Comparison of ENCODE assay signal across 19 mouse cellular contexts in the genomic region with DNA sequence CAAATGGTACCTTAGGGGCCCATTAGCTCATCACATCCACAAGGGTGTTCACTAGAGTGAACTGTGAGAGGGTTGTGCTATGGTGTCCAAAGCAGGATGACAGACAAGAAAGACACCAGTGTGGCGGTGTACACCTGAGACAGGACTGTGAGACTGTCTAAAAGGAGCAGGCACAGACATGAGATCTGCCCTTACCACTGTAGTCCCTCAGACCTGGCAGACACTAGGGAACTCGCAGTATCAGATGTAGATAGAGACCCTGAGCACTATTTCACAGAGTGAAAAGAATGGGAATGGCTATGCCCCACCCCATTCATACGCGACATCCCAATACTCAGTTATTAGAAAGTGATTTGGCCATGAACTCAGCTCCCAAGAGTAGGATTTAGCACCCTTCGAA. TPM values are rescaled to one million over a fixed set of nuclear protein-coding genes. Genes with fewer than 3 reads are reported as not detected.
DNase-seq lines count a peak whose midpoint lies in the region; ATAC-seq and TF ChIP-seq lines count a peak whose summit lies in the region.
"Had no signal": no experiment of that assay in that cellular context is flagged by ENCODE, and none has a peak within 500 bp of the region (broad histone marks: within the 10 kb centered on the region; RNA-seq: fewer than 3 reads in every experiment).

No protein-coding gene starts in this region.

- H3K4me3 ChIP-seq in hindbrain, embryonic 15.5 days = no peak overlapping the region
- H3K4me3 ChIP-seq in hindbrain, embryonic 14.5 days (replicated peaks; ENCODE audit: low read length) = no peak overlapping the region
- H3K4me3 ChIP-seq in E14TG2a.4 (replicated peaks; ENCODE audit: low read length) = peak overlapping the region; percentile 42
- H3K4me3 ChIP-seq in ES-Bruce4 (ENCODE audit: low read depth, low read length) = peak overlapping the region; percentile 5
- no peak overlapping the region for H3K4me3 ChIP-seq in neural tube, embryonic 15.5 days (replicated peaks)
- H3K4me3 ChIP-seq: embryonic facial prominence, embryonic 13.5 days; heart, adult 2 months; heart, embryonic 12.5 days; hindbrain, embryonic 10.5 days; intestine, embryonic 15.5 days had no signal

- TF ChIP-seq CTCF in E14TG2a.4 (conservative IDR thresholded peaks at IDR 0.05; ENCODE audit: low read length) (no peak), ES-Bruce4 (IDR thresholded peaks at IDR 0.05; ENCODE audit: low read depth, low read length) (no peak)

- no peaks in the 10 kb centered on the region for H3K27me3 ChIP-seq in hindbrain, embryonic 15.5 days
- H3K27me3 ChIP-seq in hindbrain, embryonic 14.5 days (ENCODE audit: control insufficient read depth, insufficient read depth, low read length) = no peaks in the 10 kb centered on the region
- H3K27me3 ChIP-seq in E14TG2a.4 (ENCODE audit: insufficient read depth, low read length) = no peaks in the 10 kb centered on the region
- no peaks in the 10 kb centered on the region for H3K27me3 ChIP-seq in ES-Bruce4 (ENCODE audit: control insufficient read depth, insufficient read depth, low read length, poor library complexity, severe bottlenecking)
- H3K27me3 ChIP-seq in neural tube, embryonic 15.5 days (replicated peaks) = no peaks in the 10 kb centered on the region
- H3K27me3 ChIP-seq: embryonic facial prominence, embryonic 13.5 days; heart, embryonic 12.5 days; intestine, embryonic 15.5 days; Patski had no signal

- no peaks in the 10 kb centered on the region for H3K9me3 ChIP-seq in hindbrain, embryonic 15.5 days
- no peaks in the 10 kb centered on the region for H3K9me3 ChIP-seq in hindbrain, embryonic 14.5 days (ENCODE audit: control insufficient read depth, low read length)
- H3K9me3 ChIP-seq in E14TG2a.4 (ENCODE audit: low read length) (no peaks in the 10 kb centered on the region), ES-Bruce4 (replicated peaks; ENCODE audit: control insufficient read depth, insufficient read depth, low read length, poor library complexity, severe bottlenecking) (no peaks in the 10 kb centered on the region)
- H3K9me3 ChIP-seq in neural tube, embryonic 15.5 days (replicated peaks) = no peaks in the 10 kb centered on the region
- H3K9me3 ChIP-seq: embryonic facial prominence, embryonic 13.5 days; heart, embryonic 12.5 days; hindbrain, embryonic 10.5 days; intestine, embryonic 15.5 days had no signal

- H3K4me2 ChIP-seq in hindbrain, embryonic 15.5 days = no peak overlapping the region
- H3K4me2 ChIP-seq in hindbrain, embryonic 14.5 days (replicated peaks) = no peak overlapping the region
- no peak overlapping the region for H3K4me2 ChIP-seq in neural tube, embryonic 15.5 days
- H3K4me2 ChIP-seq: embryonic facial prominence, embryonic 13.5 days; heart, embryonic 12.5 days; intestine, embryonic 15.5 days had no signal

- no peak for DNase-seq in hindbrain, embryonic 14.5 days (ENCODE audit: low spot score)
- DNase-seq in left cerebral cortex, postnatal 14 days (ENCODE audit: low spot score in 2 of 2) = no peak
- DNase-seq: adrenal gland, postnatal 14 days; cerebellum, adult 11-12 months; cerebellum, adult 9-10 months; cerebellum, postnatal 25 days; gastrocnemius, postnatal 10 days; heart, adult 2 months had no signal

- no peaks in the 10 kb centered on the region for H3K36me3 ChIP-seq in hindbrain, embryonic 15.5 days
- H3K36me3 ChIP-seq in hindbrain, embryonic 14.5 days (replicated peaks; ENCODE audit: control insufficient read depth, insufficient read depth) = no peaks in the 10 kb centered on the region
- H3K36me3 ChIP-seq in E14TG2a.4 (ENCODE audit: insufficient read depth, low read length) (no peaks in the 10 kb centered on the region), ES-Bruce4 (ENCODE audit: control insufficient read depth, insufficient read depth, low read length, poor library complexity, severe bottlenecking) (no peaks in the 10 kb centered on the region)
- H3K36me3 ChIP-seq in neural tube, embryonic 15.5 days = no peaks in the 10 kb centered on the region
- H3K36me3 ChIP-seq: embryonic facial prominence, embryonic 13.5 days; heart, embryonic 12.5 days; hindbrain, embryonic 10.5 days; intestine, embryonic 15.5 days had no signal

- H3K9ac ChIP-seq in hindbrain, embryonic 15.5 days = no peak overlapping the region
- H3K9ac ChIP-seq in hindbrain, embryonic 14.5 days = no peak overlapping the region
- peak overlapping the region; percentile 6 for H3K9ac ChIP-seq in ES-Bruce4 (ENCODE audit: low read depth, poor library complexity, severe bottlenecking)
- H3K9ac ChIP-seq in neural tube, embryonic 15.5 days (replicated peaks) = no peak overlapping the region
- H3K9ac ChIP-seq: embryonic facial prominence, embryonic 13.5 days; heart, embryonic 12.5 days; intestine, embryonic 15.5 days had no signal

- WGBS in hindbrain, embryonic 15.5 days = 93% methylated on average over 5 of the region's 5 CpGs
- 91% methylated on average over 5 of the region's 5 CpGs for WGBS in hindbrain, embryonic 14.5 days
- WGBS in neural tube, embryonic 15.5 days = 91% methylated on average over 5 of the region's 5 CpGs

- peak; percentile 54; the same call in 1 of the 2 replicates for ATAC-seq in hindbrain, embryonic 15.5 days (ENCODE audit: low FRiP score, low read depth)
- ATAC-seq in hindbrain, embryonic 14.5 days (ENCODE audit: low FRiP score) = no peak
- ATAC-seq in neural tube, embryonic 15.5 days (ENCODE audit: low FRiP score) = 0 out of 2 replicates have a peak, but pooled peaks have one; percentile 16
- ATAC-seq: activated CD4-positive, CD25-positive, alpha-beta regulatory T cell, adult 4 months; forebrain, embryonic 14.5 days; intestine, embryonic 15.5 days; Patski had no signal

- no peak for TF ChIP-seq POLR2A in ES-Bruce4 (IDR thresholded peaks at IDR 0.05; ENCODE audit: insufficient read depth, low read length)

- intact Hi-C loops in left cerebral cortex, postnatal 14 days (cut with DNase I) = no loop called here

- no peak for TF ChIP-seq EP300 in ES-Bruce4 (IDR thresholded peaks at IDR 0.05; ENCODE audit: insufficient read depth, low read depth, low read length)

- peaks cover 4% of the 10 kb centered on the region; the same call in 1 of the 2 replicates for H3K4me1 ChIP-seq in hindbrain, embryonic 15.5 days (replicated peaks)
- no peaks in the 10 kb centered on the region for H3K4me1 ChIP-seq in hindbrain, embryonic 14.5 days (replicated peaks; ENCODE audit: control insufficient read depth, insufficient read depth, low read length)
- peaks cover 89% of the 10 kb centered on the region for H3K4me1 ChIP-seq in E14TG2a.4 (replicated peaks; ENCODE audit: low read depth, low read length)
- H3K4me1 ChIP-seq in ES-Bruce4 (ENCODE audit: control insufficient read depth, insufficient read depth, low read length) = peaks cover 1% of the 10 kb centered on the region
- peaks cover 6% of the 10 kb centered on the region; the same call in 1 of the 2 replicates for H3K4me1 ChIP-seq in neural tube, embryonic 15.5 days
- H3K4me1 ChIP-seq: intestine, embryonic 15.5 days had no signal

- no peak overlapping the region for H3K27ac ChIP-seq in hindbrain, embryonic 15.5 days (replicated peaks)
- H3K27ac ChIP-seq in hindbrain, embryonic 14.5 days = no peak overlapping the region
- peak overlapping the region; percentile 74 for H3K27ac ChIP-seq in ES-Bruce4 (ENCODE audit: insufficient read depth, low read length)
- H3K27ac ChIP-seq in neural tube, embryonic 15.5 days (replicated peaks) = no peak overlapping the region
- H3K27ac ChIP-seq: embryonic facial prominence, embryonic 13.5 days; heart, adult 2 months; hindbrain, embryonic 10.5 days; intestine, embryonic 15.5 days had no signal

RNA-seq across cellular contexts. Expression of a gene that starts 9.1 kb away (rescaled TPM):
- 15.7 and 16.2 TPM in 2 replicates for polyA plus RNA-seq in hindbrain, embryonic 15.5 days (2015; fragmentation: Nextera tagmentation; extraction: Ambion mirVana)
- 12.2 and 16.7 TPM in 2 replicates for polyA plus RNA-seq in hindbrain, embryonic 14.5 days (2014; fragmentation: Nextera tagmentation; extraction: Ambion mirVana)
- 95.7 and 98.7 TPM in 2 replicates for polyA plus RNA-seq in ES-Bruce4 (2011; ENCODE audit: insufficient read depth, insufficient read length, low read depth, missing spikeins)
- 16.0 and 17.1 TPM in 2 replicates for polyA plus RNA-seq in neural tube, embryonic 15.5 days (2015; fragmentation: Nextera tagmentation; extraction: Ambion mirVana)
- total RNA-seq in left cerebral cortex, postnatal 14 days (2021) = 10 to 100 TPM; 15.0 to 16.0 TPM

RNA-seq across cellular contexts. Expression of a gene that starts 53.8 kb away (rescaled TPM):
- polyA plus RNA-seq in hindbrain, embryonic 15.5 days (2015; fragmentation: Nextera tagmentation; extraction: Ambion mirVana) = 15.6 and 16.0 TPM in 2 replicates
- polyA plus RNA-seq in hindbrain, embryonic 14.5 days (2014; fragmentation: Nextera tagmentation; extraction: Ambion mirVana) = 18.3 and 19.5 TPM in 2 replicates
- polyA plus RNA-seq in ES-Bruce4 (2011; ENCODE audit: insufficient read depth, insufficient read length, low read depth, missing spikeins) = 13.6 and 15.9 TPM in 2 replicates
- 13.3 and 16.5 TPM in 2 replicates for polyA plus RNA-seq in neural tube, embryonic 15.5 days (2015; fragmentation: Nextera tagmentation; extraction: Ambion mirVana)
- total RNA-seq in left cerebral cortex, postnatal 14 days (2021) = 10 to 100 TPM; 21.4 to 22.7 TPM

RNA-seq across cellular contexts. Expression of a gene that starts 53.8 kb away (rescaled TPM):
- polyA plus RNA-seq in hindbrain, embryonic 15.5 days (2015; fragmentation: Nextera tagmentation; extraction: Ambion mirVana) = 58.0 and 59.8 TPM in 2 replicates
- polyA plus RNA-seq in hindbrain, embryonic 14.5 days (2014; fragmentation: Nextera tagmentation; extraction: Ambion mirVana) = 82.5 and 83.0 TPM in 2 replicates
- 60.6 and 82.2 TPM in 2 replicates for polyA plus RNA-seq in ES-Bruce4 (2011; ENCODE audit: insufficient read depth, insufficient read length, low read depth, missing spikeins)
- 57.4 and 60.4 TPM in 2 replicates for polyA plus RNA-seq in neural tube, embryonic 15.5 days (2015; fragmentation: Nextera tagmentation; extraction: Ambion mirVana)
- total RNA-seq in left cerebral cortex, postnatal 14 days (2021) = 10 to 100 TPM; 70.2 to 74.4 TPM

Comparison
In these comparisons a context has a peak if more than half of its experiments do, and no peak if none do; other contexts are left out.
1. H3K4me3 ChIP-seq: peak in E14TG2a.4 (single experiment) and ES-Bruce4 (single experiment); none in hindbrain, embryonic 15.5 days (single experiment), hindbrain, embryonic 14.5 days (single experiment) and neural tube, embryonic 15.5 days (single experiment).